Mouse (Mus musculus) MEL (cell line): ENCODE results near the gene Mark2. TPM values are rescaled to one million over a fixed set of nuclear protein-coding genes. Genes with fewer than 3 reads are reported as not detected.

Experiments used
- DNase-seq: peaks from one replicate; pipeline ENCODE4 v3.0.0; 2011; ENCODE audit warnings: low read depth, low spot score
- H3K27ac ChIP-seq: 2 replicates; pipeline ENCODE4 v1.5.1; 2012; ENCODE audit warnings: low read depth, mild to moderate bottlenecking, control low read depth, low read length, moderate library complexity; ENCODE audit not compliant: control insufficient read depth
- H3K27me3 ChIP-seq, 2 experiments: fragments of 150-350 bp in 1 of 2; sonication (generic) in 1 of 2; 2 replicates each; pipeline ENCODE4 v1.6.1; 2012; ENCODE audit warnings: low read length in 2 of 2, mild to moderate bottlenecking in 2 of 2, improper control_type of control experiment in 1 of 2, moderate library complexity in 1 of 2; ENCODE audit not compliant: insufficient read depth in 2 of 2, control insufficient read depth in 1 of 2
- H3K36me3 ChIP-seq, 2 experiments: 2 replicates each; pipeline ENCODE4 v1.6.1; 2012 to 2014; ENCODE audit warnings: low read length in 2 of 2, improper control_type of control experiment in 1 of 2, inconsistent platforms in 1 of 2, mild to moderate bottlenecking in 1 of 2; ENCODE audit not compliant: insufficient read depth in 2 of 2, control insufficient read depth in 1 of 2
- H3K4me1 ChIP-seq, 2 experiments: fragments of 150-350 bp in 1 of 2; sonication (generic) in 1 of 2; 2 replicates each; pipeline ENCODE4 v1.6.1; 2012; ENCODE audit warnings: low read length in 2 of 2, improper control_type of control experiment in 1 of 2, mild to moderate bottlenecking in 1 of 2; ENCODE audit not compliant: insufficient read depth in 2 of 2, control insufficient read depth in 1 of 2
- H3K4me3 ChIP-seq, 2 experiments: fragments of 150-350 bp in 1 of 2; sonication (generic) in 1 of 2; 2 replicates each; pipeline ENCODE4 v1.5.1; 2012; ENCODE audit warnings: low read depth in 2 of 2, low read length in 2 of 2, mild to moderate bottlenecking in 2 of 2, moderate library complexity in 2 of 2, control low read depth in 1 of 2, improper control_type of control experiment in 1 of 2; ENCODE audit not compliant: control insufficient read depth in 1 of 2, insufficient read depth in 1 of 2
- H3K79me2 ChIP-seq: 2 replicates; pipeline ENCODE4 v1.6.1; 2012; ENCODE audit warnings: mild to moderate bottlenecking, low read length, moderate library complexity; ENCODE audit not compliant: control insufficient read depth, poor library complexity, insufficient read depth
- H3K9ac ChIP-seq: 2 replicates; pipeline ENCODE4 v1.6.1; 2012; ENCODE audit warnings: low read depth, mild to moderate bottlenecking, control low read depth, low read length, moderate library complexity; ENCODE audit not compliant: control insufficient read depth, poor library complexity, severe bottlenecking
- H3K9me3 ChIP-seq: fragments of 150-350 bp; sonication (generic); replicated peaks from 2 replicates; pipeline ENCODE4 v1.6.1; 2012; ENCODE audit warnings: mild to moderate bottlenecking, low read length, improper control_type of control experiment, moderate library complexity; ENCODE audit not compliant: insufficient read depth
- BHLHE40 ChIP-seq: IDR thresholded peaks from 2 replicates; pipeline ENCODE4 v1.6.1; 2012; ENCODE audit warnings: low read depth, mild to moderate bottlenecking, inconsistent platforms, low read length, improper control_type of control experiment, borderline replicate concordance
- CTCF ChIP-seq, 3 experiments: IDR thresholded peaks in 2 of 3; conservative IDR thresholded peaks in 1 of 3; 2 replicates each; pipeline ENCODE4 v1.5.1; 2011 to 2012; ENCODE audit warnings: low read length in 3 of 3, low read depth in 2 of 3, mild to moderate bottlenecking in 2 of 3, improper control_type of control experiment in 1 of 3, inconsistent platforms in 1 of 3, mixed read lengths in 1 of 3, moderate library complexity in 1 of 3; ENCODE audit not compliant: control insufficient read depth in 1 of 3, insufficient read depth in 1 of 3, poor library complexity in 1 of 3, severe bottlenecking in 1 of 3
- EP300 ChIP-seq, 2 experiments: IDR thresholded peaks; 2 replicates each; pipeline ENCODE4 v1.6.1; 2011; ENCODE audit warnings: improper control_type of control experiment in 2 of 2, low read length in 2 of 2, low read depth in 1 of 2, mild to moderate bottlenecking in 1 of 2
- ETS1 ChIP-seq: IDR thresholded peaks from 2 replicates; pipeline ENCODE4 v1.6.1; 2012; ENCODE audit warnings: low read depth, mild to moderate bottlenecking, inconsistent platforms, low read length, improper control_type of control experiment, moderate library complexity
- GATA1 ChIP-seq: IDR thresholded peaks from 2 replicates; pipeline ENCODE4 v1.6.1; 2011; ENCODE audit warnings: low read depth, low read length, improper control_type of control experiment
- HCFC1 ChIP-seq: IDR thresholded peaks from 2 replicates; pipeline ENCODE4 v1.6.1; 2012; ENCODE audit warnings: low read depth, mild to moderate bottlenecking, inconsistent platforms, low read length, improper control_type of control experiment, moderate library complexity
- KAT2A ChIP-seq: conservative IDR thresholded peaks from 2 replicates; pipeline ENCODE4 v1.6.1; 2012; ENCODE audit warnings: low read depth, low read length, improper control_type of control experiment, inconsistent platforms
- MYC ChIP-seq: IDR thresholded peaks from 2 replicates; pipeline ENCODE4 v1.6.1; 2011; ENCODE audit warnings: low read depth, mild to moderate bottlenecking, low read length, improper control_type of control experiment, moderate library complexity
- POLR2A ChIP-seq, 2 experiments: IDR thresholded peaks; 2 replicates each; pipeline ENCODE4 v1.6.1; 2011 to 2012; ENCODE audit warnings: low read length in 2 of 2, mild to moderate bottlenecking in 2 of 2, control low read depth in 1 of 2, improper control_type of control experiment in 1 of 2, low read depth in 1 of 2, moderate library complexity in 1 of 2; ENCODE audit not compliant: control insufficient read depth in 1 of 2, insufficient read depth in 1 of 2, poor library complexity in 1 of 2
- POLR2AphosphoS2 ChIP-seq: IDR thresholded peaks from 2 replicates; pipeline ENCODE4 v1.6.1; 2011; ENCODE audit warnings: low read length, improper control_type of control experiment
- POLR2AphosphoS5 ChIP-seq: IDR thresholded peaks from 2 replicates; pipeline ENCODE4 v1.6.1; 2012; ENCODE audit warnings: low read depth, borderline replicate concordance, mild to moderate bottlenecking, inconsistent platforms, low read length, moderate library complexity, mixed read lengths
- RCOR1 ChIP-seq: IDR thresholded peaks from 2 replicates; pipeline ENCODE4 v1.6.1; 2012; ENCODE audit warnings: low read depth, mild to moderate bottlenecking, inconsistent platforms, low read length, improper control_type of control experiment
- SIN3A ChIP-seq: IDR thresholded peaks from 2 replicates; pipeline ENCODE4 v1.6.1; 2012; ENCODE audit warnings: low read length, improper control_type of control experiment, inconsistent platforms
- SMC3 ChIP-seq: IDR thresholded peaks from 2 replicates; pipeline ENCODE4 v1.6.1; 2011; ENCODE audit warnings: low read depth, low read length, improper control_type of control experiment
- TAL1 ChIP-seq: IDR thresholded peaks from 2 replicates; pipeline ENCODE4 v1.6.1; 2012; ENCODE audit warnings: mild to moderate bottlenecking, inconsistent platforms, low read length, moderate library complexity, mixed read lengths
- TBP ChIP-seq: IDR thresholded peaks from 2 replicates; pipeline ENCODE4 v1.8.0; 2011; ENCODE audit warnings: low read depth, low read length, improper control_type of control experiment
- TCF12 ChIP-seq: IDR thresholded peaks from 2 replicates; pipeline ENCODE4 v1.6.1; 2014; ENCODE audit warnings: low read depth, mild to moderate bottlenecking, inconsistent platforms, low read length, improper control_type of control experiment, moderate library complexity
- USF1 ChIP-seq: IDR thresholded peaks from 2 replicates; pipeline ENCODE4 v1.6.1; 2014; ENCODE audit warnings: low read depth, mild to moderate bottlenecking, inconsistent platforms, low read length, improper control_type of control experiment, moderate library complexity
- USF2 ChIP-seq, 2 experiments: IDR thresholded peaks; 2 replicates each; pipeline ENCODE4 v1.6.1; 2011 to 2012; ENCODE audit warnings: improper control_type of control experiment in 2 of 2, low read length in 2 of 2, borderline replicate concordance in 1 of 2, inconsistent platforms in 1 of 2, low read depth in 1 of 2, mild to moderate bottlenecking in 1 of 2; ENCODE audit not compliant: insufficient read depth in 1 of 2
- ZC3H11A ChIP-seq: IDR thresholded peaks from 2 replicates; pipeline ENCODE4 v1.6.1; 2012; ENCODE audit warnings: low read depth, mild to moderate bottlenecking, inconsistent platforms, low read length, improper control_type of control experiment
- ZKSCAN1 ChIP-seq: IDR thresholded peaks from 2 replicates; pipeline ENCODE4 v1.6.1; 2012; ENCODE audit warnings: low read depth, mild to moderate bottlenecking, inconsistent platforms, low read length, improper control_type of control experiment, moderate library complexity
- ZMIZ1 ChIP-seq: IDR thresholded peaks from 2 replicates; pipeline ENCODE4 v1.6.1; 2012; ENCODE audit warnings: low read depth, mild to moderate bottlenecking, inconsistent platforms, low read length, improper control_type of control experiment, moderate library complexity
- ZNF384 ChIP-seq: IDR thresholded peaks from 2 replicates; pipeline ENCODE4 v1.6.1; 2012; ENCODE audit warnings: low read depth, mild to moderate bottlenecking, inconsistent platforms, low read length, improper control_type of control experiment
- polyA plus RNA-seq, 2 experiments: library from polyadenylated mRNA; stranded (reverse) in 1 of 2; unstranded in 1 of 2; fragments of >175 nt in 1 of 2; fragments of >200 nt in 1 of 2; gene quantifications; 2 replicates each; pipeline versions ENCODE4 v1.2.1 to v1.2.4; 2012; ENCODE audit warnings: low replicate concordance in 2 of 2, low read depth in 1 of 2; ENCODE audit not compliant: insufficient read length in 2 of 2, insufficient read depth in 1 of 2, missing spikeins in 1 of 2
- total RNA-seq: library from RNA; depleted of rRNA; stranded (reverse); fragments of 300-350 nt; gene quantifications from 2 replicates; pipeline ENCODE4 v1.2.3, GENCODE M21; 2012

Mark2 gene
- total and polyA plus RNA-seq, 3 experiments: 36.1 to 72.4 TPM; not detected in 1

DNA sequence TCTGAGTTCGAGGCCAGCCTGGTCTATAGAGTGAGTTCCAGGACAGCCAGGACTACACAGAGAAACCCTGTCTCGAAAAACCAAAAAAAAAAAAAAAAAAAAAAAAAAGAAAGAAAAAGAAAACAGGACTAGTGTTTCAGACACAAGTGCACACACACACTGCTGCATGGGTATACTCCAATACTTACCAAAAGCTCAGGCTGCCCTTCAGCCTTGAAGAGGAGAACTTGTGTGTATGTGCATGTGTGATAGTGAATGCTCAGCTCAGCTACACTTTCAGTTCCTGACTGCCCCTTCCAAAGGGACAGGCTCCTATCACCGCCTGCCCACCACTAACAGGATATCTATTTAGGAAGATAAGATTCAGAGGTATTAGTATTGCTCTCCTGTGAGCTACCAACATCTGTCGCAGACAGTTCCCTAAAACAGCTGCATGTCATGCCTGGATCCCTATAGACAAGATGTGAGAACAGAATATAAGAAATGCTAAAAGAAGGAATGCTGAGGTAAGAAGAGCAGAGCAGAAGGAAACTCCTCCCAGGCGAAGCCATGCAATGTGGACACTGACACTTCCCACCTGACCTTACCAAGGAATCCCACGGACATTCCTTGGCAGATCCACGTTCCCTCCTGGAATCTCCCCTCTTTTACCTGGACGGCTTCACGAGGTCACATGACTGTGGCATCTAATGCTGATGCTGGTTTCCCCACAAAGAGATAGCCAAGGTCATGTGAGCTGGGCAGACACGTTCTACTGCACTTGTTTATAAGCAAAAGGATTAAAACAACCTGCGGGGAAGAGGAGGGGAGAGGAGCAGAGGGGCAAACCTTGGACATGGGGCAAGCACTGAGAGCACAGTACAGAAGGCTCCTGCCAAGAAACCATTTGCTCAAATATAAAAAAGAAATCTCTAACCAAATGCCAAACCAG is 36.0 kb downstream of the Mark2 start:
- peak; percentile 64 for DNase-seq
- Histone ChIP-seq H3K27me3 (no peaks in the 10 kb centered on the region), H3K9me3 (no peaks in the 10 kb centered on the region)
- TF ChIP-seq USF1 (peak; percentile 78), POLR2AphosphoS5 (no peak), SIN3A (peak; percentile 51; the same call in 1 of the 2 replicates), GATA1 (peak; percentile 77), ETS1 (peak; percentile 63; the same call in 1 of the 2 replicates), TCF12 (peak; percentile 54), EP300 (IDR thresholded peaks at IDR 0.05; ENCODE audit: low read depth in 1 of 2, low read length in 2 of 2) (peak; percentile 62 to 66), ZNF384 (peak; percentile 56; the same call in 1 of the 2 replicates), USF2 (IDR thresholded peaks at IDR 0.05; ENCODE audit: borderline replicate concordance in 1 of 2, insufficient read depth in 1 of 2, low read depth in 1 of 2, low read length in 2 of 2) (0 out of 4 replicates have a peak, but pooled peaks of 1 of the 2 experiments have one; percentile 20), TAL1 (peak; percentile 74), SMC3 (no peak)
- TF ChIP-seq, all 39 proteins: peak for 9
- Histone ChIP-seq H3K27ac (peak overlapping the region; percentile 17), H3K9ac (no peak overlapping the region), H3K36me3 (peaks cover 3 to 62% of the 10 kb centered on the region in 2 experiments; a peak in 3 of 4 replicates), H3K4me3 (no peak overlapping the region), H3K79me2 (peaks cover 33% of the 10 kb centered on the region), H3K4me1 (peaks cover 31 to 53% of the 10 kb centered on the region in 2 experiments)

DNA sequence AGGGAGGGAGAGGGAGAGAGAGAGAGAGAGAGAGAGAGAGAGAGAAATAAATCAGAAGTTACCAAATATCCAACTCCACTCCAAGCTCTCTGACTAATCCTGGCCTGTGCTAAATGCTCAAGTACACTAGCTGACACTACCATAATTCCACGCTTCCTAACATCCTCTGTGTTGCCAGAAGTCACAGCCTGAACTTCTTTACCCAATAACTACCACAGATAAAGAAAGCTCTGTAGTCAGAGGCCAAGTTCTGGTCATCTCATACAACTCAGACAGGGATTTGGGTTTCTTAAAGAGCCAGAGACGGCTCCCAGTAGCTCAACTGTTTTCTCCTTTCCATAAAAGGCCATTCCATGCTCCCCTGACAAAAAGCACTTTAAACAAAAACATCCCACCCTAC is 36.9 kb downstream of the Mark2 start:
- no peak overlapping the region for H3K27ac ChIP-seq
- H3K36me3 ChIP-seq: peaks cover 3 to 53% of the 10 kb centered on the region in 2 experiments; a peak in 3 of 4 replicates
- no peaks in the 10 kb centered on the region for H3K27me3 ChIP-seq
- peaks cover 24 to 45% of the 10 kb centered on the region in 2 experiments for H3K4me1 ChIP-seq
- no peak overlapping the region for H3K9ac ChIP-seq
- H3K79me2 ChIP-seq: peaks cover 24% of the 10 kb centered on the region
- no peaks in the 10 kb centered on the region for H3K9me3 ChIP-seq
- no peak for DNase-seq
- no peak overlapping the region for H3K4me3 ChIP-seq
- TF ChIP-seq ZC3H11A (no peak), RCOR1 (no peak), ZKSCAN1 (no peak), CTCF (IDR thresholded peaks at IDR 0.05 in 2 of 3, conservative IDR thresholded peaks at IDR 0.05 in 1 of 3; ENCODE audit: control insufficient read depth in 1 of 3, insufficient read depth in 1 of 3, low read depth in 2 of 3, low read length in 3 of 3, poor library complexity in 1 of 3, severe bottlenecking in 1 of 3) (no peak), USF1 (no peak), HCFC1 (no peak), ETS1 (no peak), ZMIZ1 (no peak), POLR2AphosphoS2 (no peak), KAT2A (no peak), POLR2A (IDR thresholded peaks at IDR 0.05; ENCODE audit: control insufficient read depth in 1 of 2, insufficient read depth in 1 of 2, low read depth in 1 of 2, low read length in 2 of 2, poor library complexity in 1 of 2) (no peak), BHLHE40 (no peak), MYC (no peak), USF2 (IDR thresholded peaks at IDR 0.05; ENCODE audit: borderline replicate concordance in 1 of 2, insufficient read depth in 1 of 2, low read depth in 1 of 2, low read length in 2 of 2) (no peak), TBP (no peak)
